Mouse (Mus musculus) kidney, adult 2 months (tissue): ENCODE results near the gene Evi2.

ENCODE experiments used
- CTCF ChIP-seq: fragments of 200-500 bp; conservative IDR thresholded peaks from 2 replicates; pipeline ENCODE4 v1.5.1; 2011; ENCODE audit warnings: low read depth, mild to moderate bottlenecking, control low read depth, low read length, moderate library complexity, mixed read lengths; ENCODE audit not compliant: insufficient read depth, insufficient read length
- POLR2A ChIP-seq: fragments of 200-500 bp; IDR thresholded peaks from one replicate; pipeline ENCODE4 v1.6.1; 2011; ENCODE audit warnings: low read depth, low read length, control low read depth

- TF ChIP-seq POLR2A = no peak
- TF ChIP-seq CTCF = no peak
Observed at GRCm38 (mm10) chr11:79527015-79527738, 3.2 kb downstream of the Evi2 start.
